Mouse (Mus musculus): Measurements from ENCODE around the gene Olfr809. TPM values are rescaled to one million over a fixed set of nuclear protein-coding genes. Genes with fewer than 3 reads are reported as not detected.

Olfr809 gene
- not detected in 2 replicates for polyA plus RNA-seq (2015; fragmentation: Nextera tagmentation; extraction: Ambion mirVana)

DNA sequence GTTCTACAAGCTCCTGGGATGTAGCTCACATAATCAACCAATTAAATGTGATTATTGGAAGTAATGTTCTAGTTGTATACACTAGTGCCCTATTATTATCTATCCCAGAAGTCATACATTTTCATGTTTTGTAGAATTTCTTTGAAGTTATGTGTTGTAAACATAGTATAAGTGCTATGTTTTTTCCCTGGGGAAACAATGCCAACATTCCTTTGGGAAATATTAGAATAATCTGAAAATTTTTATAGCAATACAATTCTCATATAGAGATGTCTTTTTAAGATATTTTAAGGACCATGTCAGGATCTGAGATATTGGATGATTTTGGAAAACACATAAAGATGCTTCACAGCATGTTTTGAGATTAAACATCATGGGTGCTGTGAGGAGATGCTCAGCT, at the start of gene Olfr809:
Gene Olfr809, plus strand, starts transcription at position 301 of the 400 bp plus-strand sequence.
- TF ChIP-seq CTCF (IDR thresholded peaks at IDR 0.05; ENCODE audit: low read depth) = no peak
- H3K9me3 ChIP-seq (ENCODE audit: control insufficient read depth) = no peaks in the 10 kb centered on the region
- ATAC-seq = no peak

DNA sequence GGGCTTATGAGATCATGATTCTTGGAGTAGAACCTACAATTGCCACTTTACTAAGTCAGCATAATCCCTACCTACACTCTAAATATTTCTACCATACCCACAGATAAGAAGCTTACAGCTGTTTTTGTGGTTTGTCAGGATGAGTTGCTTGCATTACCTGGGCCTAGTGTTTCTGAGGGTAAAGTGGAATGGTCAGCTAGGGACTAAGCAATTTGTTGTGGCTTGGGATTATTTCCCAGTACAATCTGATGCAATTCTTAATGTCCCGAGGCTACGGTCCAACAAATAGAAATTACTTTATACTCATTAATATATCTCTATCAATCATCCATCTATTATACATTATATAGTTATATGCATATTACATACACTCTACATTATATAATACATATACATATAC, 45.2 kb upstream of the Olfr809 start, which contains the start of gene Olfr805:
Gene Olfr805, minus strand, starts transcription at position 101 of the 400 bp plus-strand sequence.
- Histone ChIP-seq H3K9me3 (ENCODE audit: control insufficient read depth) (no peaks in the 10 kb centered on the region), H3K4me1 (replicated peaks; ENCODE audit: control insufficient read depth, insufficient read depth, low read length) (no peaks in the 10 kb centered on the region), H3K9ac (ENCODE audit: low read depth, low read length) (no peak within 1 kb of the TSS), H3K4me3 (ENCODE audit: low read depth, low read length) (no peak within 1 kb of the TSS), H3K27ac (ENCODE audit: low read depth, low read length) (no peak within 1 kb of the TSS), H3K36me3 (ENCODE audit: control insufficient read depth, insufficient read depth) (no peaks in the 10 kb centered on the region), H3K27me3 (replicated peaks; ENCODE audit: control insufficient read depth, insufficient read depth, low read length) (no peaks in the 10 kb centered on the region), H3K4me2 (replicated peaks; ENCODE audit: low read depth) (no peak within 1 kb of the TSS)
- TF ChIP-seq CTCF (IDR thresholded peaks at IDR 0.05; ENCODE audit: low read depth) = no peak
- ATAC-seq = no peak
- WGBS = 97% methylated on average over 2 of the region's 2 CpGs

More for the DNA sequence above, at the start of gene Olfr809:
- H3K27ac ChIP-seq (ENCODE audit: low read depth, low read length) = no peak within 1 kb of the TSS
- no peaks in the 10 kb centered on the region for H3K4me1 ChIP-seq (replicated peaks; ENCODE audit: control insufficient read depth, insufficient read depth, low read length)
- H3K36me3 ChIP-seq (ENCODE audit: control insufficient read depth, insufficient read depth) = no peaks in the 10 kb centered on the region
- H3K9ac ChIP-seq (ENCODE audit: low read depth, low read length) = no peak within 1 kb of the TSS
- H3K4me2 ChIP-seq (replicated peaks; ENCODE audit: low read depth) = no peak within 1 kb of the TSS
- no peak within 1 kb of the TSS for H3K4me3 ChIP-seq (ENCODE audit: low read depth, low read length)
- H3K27me3 ChIP-seq (replicated peaks; ENCODE audit: control insufficient read depth, insufficient read depth, low read length) = no peaks in the 10 kb centered on the region

DNA sequence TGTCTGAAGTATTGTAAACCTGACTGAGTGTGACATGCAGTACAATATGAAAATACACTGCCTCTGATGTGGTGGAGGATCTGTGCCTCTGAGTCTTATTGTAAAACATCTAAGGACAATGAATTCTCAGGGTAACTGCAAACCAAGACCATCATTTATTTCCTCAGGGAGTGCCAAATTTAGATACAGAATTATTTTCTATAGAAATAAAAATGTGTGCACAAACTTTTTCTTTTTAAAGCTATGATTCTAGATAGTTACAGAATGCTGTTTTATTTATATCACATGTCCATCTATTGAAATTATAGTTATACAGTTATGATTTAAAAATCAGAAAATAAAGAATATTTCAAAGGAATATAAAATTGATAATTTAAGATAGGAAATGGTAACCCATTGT, 32.6 kb upstream of the Olfr809 start, which contains the start of gene Olfr806:
Gene Olfr806, minus strand, starts transcription at position 101 of the 400 bp plus-strand sequence.
- Histone ChIP-seq H3K4me2 (replicated peaks; ENCODE audit: low read depth) (no peak within 1 kb of the TSS), H3K4me1 (replicated peaks; ENCODE audit: control insufficient read depth, insufficient read depth, low read length) (no peaks in the 10 kb centered on the region), H3K36me3 (ENCODE audit: control insufficient read depth, insufficient read depth) (no peaks in the 10 kb centered on the region), H3K4me3 (ENCODE audit: low read depth, low read length) (no peak within 1 kb of the TSS), H3K9me3 (ENCODE audit: control insufficient read depth) (no peaks in the 10 kb centered on the region), H3K9ac (ENCODE audit: low read depth, low read length) (no peak within 1 kb of the TSS), H3K27me3 (replicated peaks; ENCODE audit: control insufficient read depth, insufficient read depth, low read length) (no peaks in the 10 kb centered on the region), H3K27ac (ENCODE audit: low read depth, low read length) (no peak within 1 kb of the TSS)
- TF ChIP-seq CTCF (IDR thresholded peaks at IDR 0.05; ENCODE audit: low read depth) = no peak
- no peak for ATAC-seq

DNA sequence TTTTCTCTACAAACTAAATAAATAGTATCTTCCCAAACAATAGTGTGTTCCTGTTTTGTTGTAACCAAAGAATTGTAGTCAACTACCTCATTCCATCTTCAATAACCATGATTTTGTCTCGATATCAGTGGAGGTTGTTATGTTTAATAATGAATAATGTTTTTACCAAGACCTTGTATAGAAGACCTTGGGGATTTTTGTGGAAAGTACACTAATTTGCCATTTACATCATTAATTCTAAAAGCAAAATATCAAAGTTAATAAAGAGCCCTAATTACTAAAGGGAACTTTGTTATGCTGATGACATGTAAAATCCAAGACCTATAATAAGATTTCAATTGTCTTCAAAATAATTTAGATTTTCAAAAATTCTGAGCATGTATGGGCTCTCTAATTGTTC, 16.7 kb upstream of the Olfr809 start, which contains the start of gene Olfr807:
Gene Olfr807, minus strand, starts transcription at position 101 of the 400 bp plus-strand sequence.
- no peak within 1 kb of the TSS for H3K4me3 ChIP-seq (ENCODE audit: low read depth, low read length)
- H3K27ac ChIP-seq (ENCODE audit: low read depth, low read length) = no peak within 1 kb of the TSS
- no peaks in the 10 kb centered on the region for H3K27me3 ChIP-seq (replicated peaks; ENCODE audit: control insufficient read depth, insufficient read depth, low read length)
- no peak within 1 kb of the TSS for H3K4me2 ChIP-seq (replicated peaks; ENCODE audit: low read depth)
- H3K9me3 ChIP-seq (ENCODE audit: control insufficient read depth) = no peaks in the 10 kb centered on the region
- H3K4me1 ChIP-seq (replicated peaks; ENCODE audit: control insufficient read depth, insufficient read depth, low read length) = no peaks in the 10 kb centered on the region
- 84% methylated on average over 1 of the region's 1 CpGs for WGBS
- H3K36me3 ChIP-seq (ENCODE audit: control insufficient read depth, insufficient read depth) = no peaks in the 10 kb centered on the region
- no peak for ATAC-seq
- H3K9ac ChIP-seq (ENCODE audit: low read depth, low read length) = no peak within 1 kb of the TSS
- TF ChIP-seq CTCF (IDR thresholded peaks at IDR 0.05; ENCODE audit: low read depth) = no peak

DNA sequence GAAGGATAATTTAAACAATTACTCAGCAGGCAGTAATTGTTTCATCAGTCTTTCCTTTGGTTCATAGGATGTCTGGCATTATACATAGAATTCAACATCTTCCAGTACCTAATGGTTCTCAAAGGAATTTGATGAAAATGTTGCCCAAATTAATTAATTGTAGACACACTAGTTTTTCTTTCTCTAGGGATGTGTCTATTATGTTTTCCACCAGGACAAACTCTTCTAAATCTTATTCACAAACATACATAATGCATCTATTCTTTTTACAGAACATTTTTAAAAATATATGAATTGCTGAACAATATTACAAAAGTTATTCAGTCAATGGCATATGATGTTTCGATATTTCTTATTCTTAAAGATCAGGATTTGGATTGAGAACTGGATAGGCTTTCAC, 9.3 kb upstream of the Olfr809 start, which contains the start of gene Olfr808:
Gene Olfr808, plus strand, starts transcription at position 301 of the 400 bp plus-strand sequence.
- no peak within 1 kb of the TSS for H3K9ac ChIP-seq (ENCODE audit: low read depth, low read length)
- WGBS = 84% methylated on average over 1 of the region's 1 CpGs
- H3K4me1 ChIP-seq (replicated peaks; ENCODE audit: control insufficient read depth, insufficient read depth, low read length) = no peaks in the 10 kb centered on the region
- H3K36me3 ChIP-seq (ENCODE audit: control insufficient read depth, insufficient read depth) = no peaks in the 10 kb centered on the region
- no peak for ATAC-seq
- H3K9me3 ChIP-seq (ENCODE audit: control insufficient read depth) = no peaks in the 10 kb centered on the region
- no peak within 1 kb of the TSS for H3K27ac ChIP-seq (ENCODE audit: low read depth, low read length)
- no peak for TF ChIP-seq CTCF (IDR thresholded peaks at IDR 0.05; ENCODE audit: low read depth)
- H3K4me3 ChIP-seq (ENCODE audit: low read depth, low read length) = no peak within 1 kb of the TSS
- H3K27me3 ChIP-seq (replicated peaks; ENCODE audit: control insufficient read depth, insufficient read depth, low read length) = no peaks in the 10 kb centered on the region
- H3K4me2 ChIP-seq (replicated peaks; ENCODE audit: low read depth) = no peak within 1 kb of the TSS

DNA sequence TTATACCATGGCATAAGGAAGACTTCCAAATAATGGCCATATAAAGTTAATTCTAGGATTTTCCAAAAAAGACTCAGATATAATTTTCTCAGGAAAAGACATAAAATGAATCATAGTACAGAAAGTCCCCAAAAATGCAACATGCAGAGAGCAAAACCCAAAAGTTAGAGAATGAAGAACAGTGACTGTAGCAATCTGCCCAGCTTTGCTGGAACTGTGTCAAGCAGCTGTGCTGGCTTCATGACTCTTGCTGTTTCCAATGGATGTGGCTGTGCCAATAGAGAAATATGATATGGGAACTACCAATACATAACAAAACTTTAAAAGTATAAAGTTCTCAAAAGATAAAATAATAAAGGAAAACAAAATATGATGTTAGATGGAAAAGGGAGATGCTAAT, 3.7 kb downstream of the Olfr809 start:
- no peak overlapping the region for H3K4me3 ChIP-seq (ENCODE audit: low read depth, low read length)
- ATAC-seq = no peak
- TF ChIP-seq CTCF (IDR thresholded peaks at IDR 0.05; ENCODE audit: low read depth) = no peak

DNA sequence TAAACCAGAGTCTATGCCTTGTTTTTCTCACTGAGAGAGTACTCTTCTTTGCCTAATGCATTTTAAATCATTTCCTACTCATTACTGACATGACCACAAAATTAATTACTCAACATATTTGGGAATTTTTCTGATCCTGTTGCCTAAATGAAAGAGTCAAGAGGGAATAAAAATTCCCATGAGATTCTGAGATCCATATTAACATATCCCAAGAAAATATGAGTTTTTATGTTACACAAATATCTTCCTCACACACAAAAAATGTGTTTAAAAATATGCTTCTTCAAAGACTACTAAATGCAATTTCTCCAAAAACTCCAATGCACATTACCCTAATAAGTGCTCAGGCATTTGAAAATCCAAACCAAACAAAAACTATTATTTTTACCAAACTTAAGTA, 20.4 kb downstream of the Olfr809 start, which contains the start of gene Olfr810:
Gene Olfr810, minus strand, starts transcription at position 101 of the 400 bp plus-strand sequence.
- Histone ChIP-seq H3K27ac (ENCODE audit: low read depth, low read length) (no peak within 1 kb of the TSS), H3K36me3 (ENCODE audit: control insufficient read depth, insufficient read depth) (no peaks in the 10 kb centered on the region), H3K4me1 (replicated peaks; ENCODE audit: control insufficient read depth, insufficient read depth, low read length) (no peaks in the 10 kb centered on the region), H3K27me3 (replicated peaks; ENCODE audit: control insufficient read depth, insufficient read depth, low read length) (no peaks in the 10 kb centered on the region), H3K4me2 (replicated peaks; ENCODE audit: low read depth) (no peak within 1 kb of the TSS), H3K4me3 (ENCODE audit: low read depth, low read length) (no peak within 1 kb of the TSS), H3K9ac (ENCODE audit: low read depth, low read length) (no peak within 1 kb of the TSS), H3K9me3 (ENCODE audit: control insufficient read depth) (no peaks in the 10 kb centered on the region)
- no peak for ATAC-seq
- TF ChIP-seq CTCF (IDR thresholded peaks at IDR 0.05; ENCODE audit: low read depth) = no peak

More for the DNA sequence above, 3.7 kb downstream of the Olfr809 start:
- H3K27ac ChIP-seq (ENCODE audit: low read depth, low read length) = no peak overlapping the region
- no peaks in the 10 kb centered on the region for H3K9me3 ChIP-seq (ENCODE audit: control insufficient read depth)
- no peak overlapping the region for H3K9ac ChIP-seq (ENCODE audit: low read depth, low read length)
- H3K4me1 ChIP-seq (replicated peaks; ENCODE audit: control insufficient read depth, insufficient read depth, low read length) = no peaks in the 10 kb centered on the region
- no peaks in the 10 kb centered on the region for H3K36me3 ChIP-seq (ENCODE audit: control insufficient read depth, insufficient read depth)
- H3K27me3 ChIP-seq (replicated peaks; ENCODE audit: control insufficient read depth, insufficient read depth, low read length) = no peaks in the 10 kb centered on the region
- H3K4me2 ChIP-seq (replicated peaks; ENCODE audit: low read depth) = no peak overlapping the region

Measured in intestine, postnatal 0 days (tissue).